Mouse (Mus musculus): ENCODE results near the gene Col23a1.
A peak's percentile ranks its signal among the peaks of the same experiment; 100 is the strongest.

Col23a1 gene

GRCm38 (mm10) chr11:51539759-51540282 lies 250.1 kb downstream of the Col23a1 start:
- peak; percentile 94 for DNase-seq (ENCODE audit: inconsistent ontology term)

- no peak for DNase-seq (ENCODE audit: inconsistent ontology term)
Observed at GRCm38 (mm10) chr11:51542424-51542823, 252.7 kb downstream of the Col23a1 start.

- no peak for DNase-seq (ENCODE audit: inconsistent ontology term)
Observed at GRCm38 (mm10) chr11:51543487-51544050, 253.8 kb downstream of the Col23a1 start.

GRCm38 (mm10) chr11:51544413-51544812 lies 254.7 kb downstream of the Col23a1 start:
- DNase-seq (ENCODE audit: inconsistent ontology term): no peak

- DNase-seq (ENCODE audit: inconsistent ontology term): no peak
Observed at GRCm38 (mm10) chr11:51545811-51546210, 256.1 kb downstream of the Col23a1 start.

- peak; percentile 95 for DNase-seq (ENCODE audit: inconsistent ontology term)
Observed at GRCm38 (mm10) chr11:51551253-51551652, 261.5 kb downstream of the Col23a1 start.

GRCm38 (mm10) chr11:51552091-51552490 lies 262.4 kb downstream of the Col23a1 start:
- no peak for DNase-seq (ENCODE audit: inconsistent ontology term)

- DNase-seq (ENCODE audit: inconsistent ontology term): no peak
Observed at GRCm38 (mm10) chr11:51554590-51554989, 264.9 kb downstream of the Col23a1 start.

- DNase-seq (ENCODE audit: inconsistent ontology term): no peak
Observed at GRCm38 (mm10) chr11:51555066-51555465, 265.3 kb downstream of the Col23a1 start.

GRCm38 (mm10) chr11:51563276-51563675 lies 273.6 kb downstream of the Col23a1 start:
- DNase-seq (ENCODE audit: inconsistent ontology term): no peak

- peak; percentile 18 for DNase-seq (ENCODE audit: inconsistent ontology term)
Observed at GRCm38 (mm10) chr11:51565062-51565461, 275.3 kb downstream of the Col23a1 start.

GRCm38 (mm10) chr11:51565951-51566350 lies 276.2 kb downstream of the Col23a1 start:
- DNase-seq (ENCODE audit: inconsistent ontology term): no peak

GRCm38 (mm10) chr11:51568801-51569200 lies 279.1 kb downstream of the Col23a1 start:
- DNase-seq (ENCODE audit: inconsistent ontology term): no peak

GRCm38 (mm10) chr11:51576454-51576853 lies 286.7 kb downstream of the Col23a1 start:
- no peak for DNase-seq (ENCODE audit: inconsistent ontology term)

- DNase-seq (ENCODE audit: inconsistent ontology term): no peak
Observed at GRCm38 (mm10) chr11:51577587-51577986, 287.9 kb downstream of the Col23a1 start.

GRCm38 (mm10) chr11:51579024-51579423 lies 289.3 kb downstream of the Col23a1 start:
- no peak for DNase-seq (ENCODE audit: inconsistent ontology term)

- DNase-seq (ENCODE audit: inconsistent ontology term): peak; percentile 61
Observed at GRCm38 (mm10) chr11:51582713-51583112, 293.0 kb downstream of the Col23a1 start.

GRCm38 (mm10) chr11:51584057-51584430 lies 294.3 kb downstream of the Col23a1 start:
- DNase-seq (ENCODE audit: inconsistent ontology term): no peak

- DNase-seq (ENCODE audit: inconsistent ontology term): peak; percentile 98
Observed at GRCm38 (mm10) chr11:51584431-51585248, 294.9 kb downstream of the Col23a1 start, which contains the start of gene Phykpl. Gene Phykpl, plus strand, starts transcription at chr11:51584757.

- DNase-seq (ENCODE audit: inconsistent ontology term): no peak
Observed at GRCm38 (mm10) chr11:51585608-51586252, 296.0 kb downstream of the Col23a1 start.

- no peak for DNase-seq (ENCODE audit: inconsistent ontology term)
Observed at GRCm38 (mm10) chr11:51586411-51586810, 296.7 kb downstream of the Col23a1 start.

GRCm38 (mm10) chr11:51587059-51587458 lies 297.3 kb downstream of the Col23a1 start:
- DNase-seq (ENCODE audit: inconsistent ontology term): no peak
